Mouse (Mus musculus) heart, postnatal 0 days (tissue): ENCODE measurements around the gene Senp2. TPM values are rescaled to one million over a fixed set of nuclear protein-coding genes. Genes with fewer than 3 reads are reported as not detected.
A peak's percentile ranks its signal among the peaks of the same experiment; 100 is the strongest.

Experiments used
- ATAC-seq: fragments of 200-750 bp; cut with Nextera tagmentation; 2 replicates; pipeline ENCODE4 v1.8.0; 2017; ENCODE audit warnings: low read depth, moderate number of reproducible peaks, moderate library complexity; ENCODE audit not compliant: insufficient read depth
- DNase-seq: peaks from one replicate; pipeline ENCODE4 v3.0.0-alpha.2; 2016; ENCODE audit warnings: low spot score
- H3K27ac ChIP-seq: fragments of 300-500 bp; sonication (generic); 2 replicates; pipeline ENCODE4 v1.5.1; 2014; ENCODE audit warnings: low read depth, mild to moderate bottlenecking
- H3K27me3 ChIP-seq: fragments of 300-500 bp; sonication (generic); 2 replicates; pipeline ENCODE4 v1.6.1; 2014; ENCODE audit warnings: low read length, mixed read lengths; ENCODE audit not compliant: control insufficient read depth, insufficient read depth
- H3K36me3 ChIP-seq: fragments of 300-500 bp; sonication (generic); replicated peaks from 2 replicates; pipeline ENCODE4 v1.6.1; 2014; ENCODE audit warnings: low read length, mixed read lengths; ENCODE audit not compliant: control insufficient read depth, insufficient read depth
- H3K4me1 ChIP-seq: fragments of 300-500 bp; sonication (generic); 2 replicates; pipeline ENCODE4 v1.6.1; 2014; ENCODE audit warnings: antibody characterized with exemption; ENCODE audit not compliant: control insufficient read depth, insufficient read depth
- H3K4me2 ChIP-seq: fragments of 300-500 bp; sonication (generic); 2 replicates; pipeline ENCODE4 v1.6.1; 2014; ENCODE audit warnings: low read depth, mild to moderate bottlenecking, low read length, moderate library complexity
- H3K4me3 ChIP-seq: fragments of 300-500 bp; sonication (generic); 2 replicates; pipeline ENCODE4 v1.5.1; 2014; ENCODE audit warnings: low read depth, low read length
- H3K9ac ChIP-seq: fragments of 300-500 bp; sonication (generic); replicated peaks from 2 replicates; pipeline ENCODE4 v1.6.1; 2014; ENCODE audit warnings: low read depth, low read length, mixed read lengths
- H3K9me3 ChIP-seq: fragments of 300-500 bp; sonication (generic); replicated peaks from 2 replicates; pipeline ENCODE4 v1.6.1; 2016; ENCODE audit warnings: low read length; ENCODE audit not compliant: control insufficient read depth
- CTCF ChIP-seq: IDR thresholded peaks from 2 replicates; pipeline ENCODE4 v1.5.1; 2016; ENCODE audit warnings: antibody characterized with exemption, control low read depth, low read depth
- EP300 ChIP-seq: IDR thresholded peaks from 2 replicates; pipeline ENCODE4 v1.6.1; 2016; ENCODE audit warnings: antibody characterized with exemption, low read depth
- WGBS: fragments of 180-500 bp; shearing (Covaris S2); extraction: QIAGEN DNeasy Blood & Tissue Kit; methylation state at CpG from one replicate; pipeline ENCODE4 v1.1.7; 2014; 5-methylcytosine and 5-hydroxymethylcytosine counted together
- polyA plus RNA-seq: library from polyadenylated mRNA; unstranded; fragments of >200 nt; fragmentation: Nextera tagmentation; extraction: Ambion mirVana; gene quantifications from 2 replicates; pipeline ENCODE4 v1.2.1, GENCODE M21; 2015
- total RNA-seq: library from RNA; depleted of rRNA; stranded (reverse); fragments of >200 nt; gene quantifications from 2 replicates; pipeline ENCODE4 v1.2.3, GENCODE M21; 2014; ENCODE audit warnings: low replicate concordance

Senp2 gene
- total and polyA plus RNA-seq, 2 experiments from 2014 or later = 6.2 to 14.8 TPM

DNA sequence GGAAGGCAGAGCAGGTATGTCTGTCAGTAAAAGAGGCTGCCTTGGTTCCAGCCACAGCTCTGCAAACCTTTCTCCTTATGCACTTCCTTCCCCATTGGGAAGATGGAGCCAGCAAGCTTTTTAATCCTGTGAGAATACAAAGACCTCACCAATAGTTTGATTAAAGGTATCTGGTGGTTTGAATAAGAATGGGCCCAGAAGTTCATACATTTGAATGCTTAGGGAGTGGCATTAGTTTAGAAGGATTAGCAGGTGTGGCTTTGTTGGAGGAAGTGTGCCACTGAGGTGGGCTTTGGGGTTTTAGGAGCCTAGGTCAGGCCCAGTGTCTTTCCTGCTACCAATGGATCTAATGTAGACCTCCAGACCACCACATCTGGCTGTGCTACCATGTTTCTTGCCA is 56.3 kb downstream of the Senp2 start:
- Histone ChIP-seq H3K4me2 (no peak overlapping the region), H3K4me1 (no peaks in the 10 kb centered on the region), H3K9ac (no peak overlapping the region), H3K4me3 (no peak overlapping the region), H3K9me3 (no peaks in the 10 kb centered on the region), H3K27ac (no peak overlapping the region), H3K36me3 (peaks cover 80% of the 10 kb centered on the region), H3K27me3 (no peaks in the 10 kb centered on the region)
- no peak for ATAC-seq
- no peak for TF ChIP-seq EP300
- TF ChIP-seq CTCF = no peak
- no peak for DNase-seq

GRCm38 (mm10) chr16:22067406-22067805 is 58.1 kb downstream of the Senp2 start:
- ATAC-seq (peak; percentile 49), DNase-seq (peak; percentile 20)
- TF ChIP-seq EP300 (0 out of 2 replicates have a peak, but pooled peaks have one; percentile 39), CTCF (no peak)
- H3K27me3 ChIP-seq = no peaks in the 10 kb centered on the region
- WGBS = 55% methylated on average over 8 of the region's 8 CpGs
- H3K36me3 ChIP-seq = peaks cover 73% of the 10 kb centered on the region
- no peaks in the 10 kb centered on the region for H3K9me3 ChIP-seq
- no peak overlapping the region for H3K9ac ChIP-seq
- H3K4me1 ChIP-seq = no peaks in the 10 kb centered on the region
- H3K27ac ChIP-seq = peak overlapping the region; percentile 43; the same call in 1 of the 2 replicates
- no peak overlapping the region for H3K4me3 ChIP-seq
- no peak overlapping the region for H3K4me2 ChIP-seq

DNA sequence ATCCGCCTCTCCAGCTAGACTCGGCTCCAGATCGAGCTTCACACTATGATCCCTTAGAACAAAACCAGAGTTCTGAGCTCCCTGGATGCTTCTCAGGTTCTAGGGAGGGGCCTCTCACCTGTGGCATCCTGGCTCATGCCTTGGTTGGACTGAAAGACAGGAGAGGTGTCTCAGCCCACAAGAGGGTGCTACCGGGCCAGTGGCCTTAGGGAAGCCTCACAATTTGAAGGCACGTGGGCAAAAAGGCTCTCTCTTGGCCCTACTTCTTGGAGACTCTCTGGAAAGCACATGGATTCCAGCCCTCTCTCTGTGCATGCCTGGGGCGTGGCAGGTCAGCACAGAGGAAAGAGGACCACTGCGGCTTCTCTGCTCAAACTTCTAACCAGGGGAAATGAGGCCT is 62.1 kb downstream of the Senp2 start:
- DNase-seq (no peak), ATAC-seq (no peak)
- Histone ChIP-seq H3K4me2 (no peak overlapping the region), H3K4me3 (no peak overlapping the region), H3K4me1 (0 out of 2 replicates have a peak, but pooled peaks cover 4% of the 10 kb centered on the region), H3K36me3 (peaks cover 75% of the 10 kb centered on the region), H3K27ac (no peak overlapping the region), H3K27me3 (no peaks in the 10 kb centered on the region), H3K9ac (no peak overlapping the region), H3K9me3 (no peaks in the 10 kb centered on the region)
- WGBS = 77% methylated on average over 7 of the region's 7 CpGs
- TF ChIP-seq CTCF (peak; percentile 38), EP300 (no peak)

- WGBS = 79% methylated on average over 6 of the region's 6 CpGs
- peaks cover 75% of the 10 kb centered on the region for H3K36me3 ChIP-seq
Measured at GRCm38 (mm10) chr16:22075067-22075466, 65.8 kb downstream of the Senp2 start.

GRCm38 (mm10) chr16:22075829-22076619 is 66.7 kb downstream of the Senp2 start:
- H3K27ac ChIP-seq = no peak overlapping the region
- TF ChIP-seq EP300 (no peak), CTCF (no peak)
- H3K9me3 ChIP-seq = no peaks in the 10 kb centered on the region
- H3K27me3 ChIP-seq = no peaks in the 10 kb centered on the region
- ATAC-seq (no peak), DNase-seq (no peak)
- no peak overlapping the region for H3K4me2 ChIP-seq
- WGBS = 27% methylated on average over 5 of the region's 5 CpGs
- no peak overlapping the region for H3K9ac ChIP-seq
- peaks cover 71% of the 10 kb centered on the region for H3K36me3 ChIP-seq
- H3K4me1 ChIP-seq = 0 out of 2 replicates have a peak, but pooled peaks cover 4% of the 10 kb centered on the region
- H3K4me3 ChIP-seq = no peak overlapping the region

More at GRCm38 (mm10) chr16:22075067-22075466, 65.8 kb downstream of the Senp2 start:
- no peak for ATAC-seq
- Histone ChIP-seq H3K4me3 (no peak overlapping the region), H3K9ac (no peak overlapping the region), H3K4me1 (0 out of 2 replicates have a peak, but pooled peaks cover 4% of the 10 kb centered on the region), H3K27me3 (no peaks in the 10 kb centered on the region), H3K27ac (no peak overlapping the region), H3K4me2 (no peak overlapping the region), H3K9me3 (no peaks in the 10 kb centered on the region)
- no peak for DNase-seq
- no peak for TF ChIP-seq CTCF
- no peak for TF ChIP-seq EP300
